Mouse (Mus musculus): ENCODE data around the gene Mob1a.

GRCm38 (mm10) chr6:83302264-83302663 lies 23.6 kb upstream of the Mob1a start:
- TF ChIP-seq CTCF (conservative IDR thresholded peaks at IDR 0.05; ENCODE audit: low read length) = no peak
- TF ChIP-seq POU5F1 (IDR thresholded peaks at IDR 0.05; ENCODE audit: borderline replicate concordance, low read length) = no peak

All from E14TG2a.4 (cell line).